In genomic region chr9:61910526-61911256, GRCm38 (mm10) we compare ENCODE assay signal across 8 mouse cellular contexts. TPM values are rescaled to one million over a fixed set of nuclear protein-coding genes. Genes with fewer than 3 reads are reported as not detected.
A peak's percentile ranks its signal among the peaks of the same experiment; 100 is the strongest.
DNase-seq lines count a peak whose midpoint lies in the region; ATAC-seq and TF ChIP-seq lines count a peak whose summit lies in the region.

No protein-coding gene starts in this region.

- no peaks in the 10 kb centered on the region for H3K27me3 ChIP-seq in E14TG2a.4 (ENCODE audit: insufficient read depth, low read length)
- no peaks in the 10 kb centered on the region for H3K27me3 ChIP-seq in liver, embryonic 12.5 days (replicated peaks)

- H3K4me2 ChIP-seq in liver, embryonic 12.5 days: no peak overlapping the region

- H3K9me3 ChIP-seq in E14TG2a.4 (ENCODE audit: low read length): no peaks in the 10 kb centered on the region
- H3K9me3 ChIP-seq in liver, embryonic 12.5 days (replicated peaks): no peaks in the 10 kb centered on the region

- peak; percentile 20 to 70 for DNase-seq in adrenal gland, postnatal 36 days
- no peak for DNase-seq in adrenal gland, adult 2 months
- no peak for DNase-seq in layer of hippocampus, adult 2 months (ENCODE audit: low spot score in 2 of 2)
- DNase-seq in layer of hippocampus, adult 9-11 months: no peak
- DNase-seq in frontal cortex, postnatal 36 days (ENCODE audit: low spot score in 2 of 2): no peak
- DNase-seq in adipocyte (ENCODE audit: low spot score): no peak

- no peak overlapping the region for H3K9ac ChIP-seq in liver, embryonic 12.5 days

- peaks cover 18% of the 10 kb centered on the region for H3K4me1 ChIP-seq in E14TG2a.4 (replicated peaks; ENCODE audit: low read depth, low read length)
- peaks cover 58% of the 10 kb centered on the region for H3K4me1 ChIP-seq in liver, embryonic 12.5 days

- no peak overlapping the region for H3K27ac ChIP-seq in layer of hippocampus, adult 2 months
- peak overlapping the region; percentile 98 for H3K27ac ChIP-seq in liver, embryonic 12.5 days

- H3K4me3 ChIP-seq in layer of hippocampus, adult 2 months: no peak overlapping the region
- H3K4me3 ChIP-seq in E14TG2a.4 (replicated peaks; ENCODE audit: low read length): no peak overlapping the region
- H3K4me3 ChIP-seq in liver, embryonic 12.5 days: no peak overlapping the region

- WGBS in liver, embryonic 12.5 days (ENCODE audit: insufficient replicate concordance): 14% methylated on average over 20 of the region's 20 CpGs

- TF ChIP-seq CTCF in layer of hippocampus, adult 2 months (conservative IDR thresholded peaks at IDR 0.05): peak; percentile 63
- TF ChIP-seq CTCF in E14TG2a.4 (conservative IDR thresholded peaks at IDR 0.05; ENCODE audit: low read length): peak; percentile 52

- H3K36me3 ChIP-seq in E14TG2a.4 (ENCODE audit: insufficient read depth, low read length): peaks cover 33% of the 10 kb centered on the region
- peaks cover 36% of the 10 kb centered on the region for H3K36me3 ChIP-seq in liver, embryonic 12.5 days

- peak; percentile 25 for ATAC-seq in liver, embryonic 12.5 days

RNA-seq across cellular contexts. Expression of gene Rplp1, which starts 3.7 kb away (rescaled TPM):
- total RNA-seq in adrenal gland, postnatal 36 days (2021): 1,000 to 10,000 TPM; 2,143 to 2,265 TPM
- 1,000 to 10,000 TPM; 2,277 to 2,466 TPM for total RNA-seq in adrenal gland, adult 2 months (2021)
- polyA plus RNA-seq in adrenal gland, adult 2 months (2012; rRNA removed): 10,700 and 12,163 TPM in 2 replicates
- 1,000 to 10,000 TPM; 1,620 to 1,656 TPM for total RNA-seq in layer of hippocampus, adult 2 months (2021)
- 1,190 and 1,274 TPM in 2 replicates for polyA plus RNA-seq in liver, embryonic 12.5 days (2016; fragmentation: Nextera tagmentation; extraction: Ambion mirVana)

RNA-seq across cellular contexts. Expression of gene Kif23, which starts 35.9 kb away (rescaled TPM):
- 1 to 10 TPM; 5.5 to 8.5 TPM for total RNA-seq in adrenal gland, postnatal 36 days (2021)
- 1 to 10 TPM; 1.7 to 6.1 TPM for total RNA-seq in adrenal gland, adult 2 months (2021)
- 0.31 and 0.37 TPM in 2 replicates for polyA plus RNA-seq in adrenal gland, adult 2 months (2012; rRNA removed)
- 1 to 10 TPM; 1.5 to 3.9 TPM for total RNA-seq in layer of hippocampus, adult 2 months (2021)
- polyA plus RNA-seq in liver, embryonic 12.5 days (2016; fragmentation: Nextera tagmentation; extraction: Ambion mirVana): 73.5 and 91.5 TPM in 2 replicates

Comparison
In these comparisons a context has a peak if more than half of its experiments do, and no peak if none do; other contexts are left out.
1. DNase-seq: peak in adrenal gland, postnatal 36 days (2 of 2); none in adrenal gland, adult 2 months (single experiment), layer of hippocampus, adult 2 months (0 of 2), layer of hippocampus, adult 9-11 months (single experiment), frontal cortex, postnatal 36 days (0 of 2) and adipocyte (single experiment).